Mouse (Mus musculus) urinary bladder, adult 2 months (tissue): Measurements from ENCODE around the gene Zfp938. TPM values are rescaled to one million over a fixed set of nuclear protein-coding genes. Genes with fewer than 3 reads are reported as not detected.

ENCODE experiments used
- DNase-seq: peaks from one replicate; pipeline ENCODE4 v3.0.0; 2022; ENCODE audit warnings: low spot score
- polyA plus RNA-seq: library from polyadenylated mRNA; depleted of rRNA; stranded (reverse); fragments of >200 nt; gene quantifications from 2 replicates; pipeline ENCODE4 v1.2.3, GENCODE M21; 2012; rRNA removed

Gene Zfp938
- 9.2 and 12.1 TPM in 2 replicates for polyA plus RNA-seq

DNA sequence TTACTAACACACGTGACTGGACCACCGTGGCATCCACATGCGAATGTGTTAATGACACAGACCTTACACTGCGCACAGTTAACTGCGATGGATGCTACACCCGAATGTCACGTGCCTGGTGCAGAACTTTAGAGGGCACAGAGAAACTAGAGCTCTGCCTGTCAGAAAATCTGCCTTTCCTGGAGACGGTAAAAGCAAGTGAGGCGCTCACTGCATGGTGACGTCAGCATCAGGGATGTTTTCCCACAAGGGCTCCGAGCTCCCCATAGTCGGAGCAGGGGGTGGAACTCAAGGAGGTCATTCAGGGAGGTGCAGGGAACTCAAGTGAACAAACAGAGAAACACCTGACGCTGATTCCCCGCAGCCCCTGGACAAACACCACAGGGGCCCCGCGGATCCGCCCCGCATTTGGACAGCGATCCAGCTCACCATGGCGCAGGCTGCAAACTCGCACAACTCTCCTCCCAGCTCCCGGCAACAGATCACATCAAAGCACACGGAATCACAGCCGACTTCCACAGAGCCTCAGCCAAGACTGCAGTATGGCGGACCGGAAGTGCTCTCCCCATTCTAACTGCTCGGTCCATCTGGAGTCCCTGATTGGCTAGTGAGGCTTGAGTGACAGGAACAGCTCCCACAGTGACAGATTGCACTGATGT is at the start of gene Zfp938:
TSS of gene Zfp938 (minus strand) at position 539 of the 659 bp plus-strand sequence.
- DNase-seq = peak; percentile 34

DNA sequence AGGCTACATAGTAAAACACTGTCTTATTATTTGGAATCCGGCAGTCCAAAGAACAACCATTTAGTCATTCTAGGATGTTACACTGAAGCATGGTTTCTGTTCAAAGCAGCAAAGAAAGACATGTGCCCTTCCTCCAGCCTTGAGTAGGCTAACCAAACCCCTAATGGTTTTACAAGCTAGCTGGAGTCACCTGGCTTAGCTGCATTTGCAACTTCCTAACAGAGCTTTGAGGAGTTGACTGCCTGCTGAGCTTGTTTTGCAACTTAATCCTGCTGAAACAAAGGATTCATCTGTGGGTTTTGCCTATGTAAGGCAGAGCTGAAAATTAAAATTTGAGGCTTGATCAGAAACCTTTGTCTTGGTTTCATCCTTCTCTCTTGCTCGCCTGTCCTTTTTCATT is 16.3 kb upstream of the Zfp938 start:
- no peak for DNase-seq

DNA sequence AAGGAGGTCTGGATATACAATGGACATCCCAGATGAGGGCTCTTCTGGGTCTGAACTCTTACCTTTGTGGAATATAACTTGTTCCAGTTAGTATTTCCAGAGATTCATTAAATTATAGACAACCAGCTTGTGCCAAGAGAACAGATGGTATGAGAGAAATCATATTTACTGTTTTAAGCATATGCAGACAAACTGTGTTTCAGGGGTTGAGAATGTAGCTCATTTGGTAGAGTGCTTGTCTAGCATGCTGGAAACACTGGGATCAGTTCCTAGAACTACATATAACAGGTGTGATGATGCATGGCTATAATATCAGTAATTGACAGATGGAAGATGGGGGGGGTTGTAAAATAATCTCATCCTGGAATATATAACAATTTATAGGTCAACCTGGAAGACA is 3.9 kb upstream of the Zfp938 start:
- DNase-seq = no peak

- no peak for DNase-seq
Observed at GRCm38 (mm10) chr10:82241401-82241788, 315 bp upstream of the Zfp938 start.

GRCm38 (mm10) chr10:82178257-82179064 is 62.6 kb downstream of the Zfp938 start:
- DNase-seq = peak; percentile 51

Other genes starting within 250 kb of the Zfp938 start
- 6.1 and 6.9 TPM in 2 replicates for gene Zfp873, start 193.2 kb downstream of the Zfp938 start, polyA plus RNA-seq
- gene BC024063, start 157.9 kb downstream of the Zfp938 start, polyA plus RNA-seq = 1.6 and 1.8 TPM in 2 replicates
- 3.5 and 3.7 TPM in 2 replicates for gene AU041133, start 113.3 kb downstream of the Zfp938 start, polyA plus RNA-seq
- gene 4932415D10Rik, start 75.3 kb upstream of the Zfp938 start, polyA plus RNA-seq = not detected in 2 replicates
- 5.5 and 5.7 TPM in 2 replicates for gene Gm4924, start 113.0 kb upstream of the Zfp938 start, polyA plus RNA-seq